Mouse (Mus musculus): Measurements from ENCODE around the gene B3gat3. TPM values are rescaled to one million over a fixed set of nuclear protein-coding genes. Genes with fewer than 3 reads are reported as not detected.
"Not testable (repeated sequence)": the region's sequence is repeated elsewhere in the genome, so short reads cannot be mapped to it uniquely, and the experiment has no call there.

B3gat3 gene
- polyA plus RNA-seq, 1 experiment = 60.1 TPM

GRCm38 (mm10) chr19:8967373-8967743 is 47.2 kb downstream of the B3gat3 start:
- H3K36me3 ChIP-seq (ENCODE audit: control insufficient read depth, insufficient read depth) = peaks cover 74% of the 10 kb centered on the region
- TF ChIP-seq FOSL1 (IDR thresholded peaks at IDR 0.05; ENCODE audit: insufficient read depth, low read length, poor library complexity, severe bottlenecking) = no peak
- no peak for TF ChIP-seq MYOD1 (IDR thresholded peaks at IDR 0.05; ENCODE audit: control insufficient read depth, insufficient read length, low read depth)
- no peak for TF ChIP-seq MYOG (IDR thresholded peaks at IDR 0.05; ENCODE audit: control insufficient read depth, extremely low read depth, insufficient read length)
- TF ChIP-seq CTCF (IDR thresholded peaks at IDR 0.05; ENCODE audit: control insufficient read depth, insufficient read depth, insufficient read length) = no peak
- H3K27me3 ChIP-seq (ENCODE audit: control insufficient read depth, insufficient read depth, insufficient read length) = no peaks in the 10 kb centered on the region
- peak overlapping the region; percentile 84 for H3ac ChIP-seq (ENCODE audit: control insufficient read depth, insufficient read length, low read depth)
- H3K79me3 ChIP-seq (ENCODE audit: low read depth) = peaks cover 54% of the 10 kb centered on the region
- peaks cover 62% of the 10 kb centered on the region for H3K79me2 ChIP-seq (ENCODE audit: control insufficient read depth, insufficient read depth)
- peak overlapping the region; percentile 68 for H3K4me3 ChIP-seq (ENCODE audit: insufficient read depth, poor library complexity, severe bottlenecking)

GRCm38 (mm10) chr19:8967893-8968292 is 47.7 kb downstream of the B3gat3 start:
- Histone ChIP-seq H3K36me3 (ENCODE audit: control insufficient read depth, insufficient read depth) (peaks cover 74% of the 10 kb centered on the region), H3K27me3 (ENCODE audit: control insufficient read depth, insufficient read depth, insufficient read length) (no peaks in the 10 kb centered on the region), H3ac (ENCODE audit: control insufficient read depth, insufficient read length, low read depth) (peak overlapping the region; percentile 84), H3K4me3 (ENCODE audit: insufficient read depth, poor library complexity, severe bottlenecking) (peak overlapping the region; percentile 68), H3K79me2 (ENCODE audit: control insufficient read depth, insufficient read depth) (peaks cover 67% of the 10 kb centered on the region), H3K79me3 (ENCODE audit: low read depth) (peaks cover 56% of the 10 kb centered on the region)
- TF ChIP-seq MAX (IDR thresholded peaks at IDR 0.05) (no peak), FOSL1 (IDR thresholded peaks at IDR 0.05; ENCODE audit: insufficient read depth, low read length, poor library complexity, severe bottlenecking) (no peak), CEBPB (IDR thresholded peaks at IDR 0.05; ENCODE audit: low read depth) (no peak), CTCF (IDR thresholded peaks at IDR 0.05; ENCODE audit: control insufficient read depth, insufficient read depth, insufficient read length) (no peak), MYOG (IDR thresholded peaks at IDR 0.05; ENCODE audit: control insufficient read depth, extremely low read depth, insufficient read length) (no peak), USF1 (IDR thresholded peaks at IDR 0.05; ENCODE audit: low read depth) (no peak), MYOD1 (IDR thresholded peaks at IDR 0.05; ENCODE audit: control insufficient read depth, insufficient read length, low read depth) (no peak)

GRCm38 (mm10) chr19:8972491-8972890 is 52.3 kb downstream of the B3gat3 start:
- not testable (repeated sequence) for H3K4me3 ChIP-seq (ENCODE audit: insufficient read depth, poor library complexity, severe bottlenecking)
- Histone ChIP-seq H3K79me2 (ENCODE audit: control insufficient read depth, insufficient read depth) (peaks cover 100% of the 10 kb centered on the region), H3K36me3 (ENCODE audit: control insufficient read depth, insufficient read depth) (peaks cover 92% of the 10 kb centered on the region)

GRCm38 (mm10) chr19:8974638-8975037 is 54.5 kb downstream of the B3gat3 start:
- TF ChIP-seq CEBPB (IDR thresholded peaks at IDR 0.05; ENCODE audit: low read depth) (no peak), CTCF (IDR thresholded peaks at IDR 0.05; ENCODE audit: control insufficient read depth, insufficient read depth, insufficient read length) (no peak), MYOG (IDR thresholded peaks at IDR 0.05; ENCODE audit: control insufficient read depth, extremely low read depth, insufficient read length) (no peak), USF1 (IDR thresholded peaks at IDR 0.05; ENCODE audit: low read depth) (no peak), FOSL1 (IDR thresholded peaks at IDR 0.05; ENCODE audit: insufficient read depth, low read length, poor library complexity, severe bottlenecking) (no peak), MYOD1 (IDR thresholded peaks at IDR 0.05; ENCODE audit: control insufficient read depth, insufficient read length, low read depth) (no peak), MAX (IDR thresholded peaks at IDR 0.05) (no peak)
- no peak overlapping the region for H3ac ChIP-seq (ENCODE audit: control insufficient read depth, insufficient read length, low read depth)
- H3K79me3 ChIP-seq (ENCODE audit: low read depth) = peaks cover 86% of the 10 kb centered on the region
- no peaks in the 10 kb centered on the region for H3K27me3 ChIP-seq (ENCODE audit: control insufficient read depth, insufficient read depth, insufficient read length)
- H3K4me3 ChIP-seq (ENCODE audit: insufficient read depth, poor library complexity, severe bottlenecking) = no peak overlapping the region
- H3K36me3 ChIP-seq (ENCODE audit: control insufficient read depth, insufficient read depth) = peaks cover 100% of the 10 kb centered on the region
- H3K79me2 ChIP-seq (ENCODE audit: control insufficient read depth, insufficient read depth) = peaks cover 100% of the 10 kb centered on the region

More at GRCm38 (mm10) chr19:8972491-8972890, 52.3 kb downstream of the B3gat3 start:
- not testable (repeated sequence) for H3K27me3 ChIP-seq (ENCODE audit: control insufficient read depth, insufficient read depth, insufficient read length); H3ac ChIP-seq (ENCODE audit: control insufficient read depth, insufficient read length, low read depth)
- peaks cover 95% of the 10 kb centered on the region for H3K79me3 ChIP-seq (ENCODE audit: low read depth)

GRCm38 (mm10) chr19:8975491-8975890 is 55.3 kb downstream of the B3gat3 start:
- Histone ChIP-seq H3K79me2 (ENCODE audit: control insufficient read depth, insufficient read depth) (peaks cover 98% of the 10 kb centered on the region), H3K36me3 (ENCODE audit: control insufficient read depth, insufficient read depth) (peaks cover 100% of the 10 kb centered on the region), H3K79me3 (ENCODE audit: low read depth) (peaks cover 78% of the 10 kb centered on the region), H3K4me3 (ENCODE audit: insufficient read depth, poor library complexity, severe bottlenecking) (no peak overlapping the region), H3K27me3 (ENCODE audit: control insufficient read depth, insufficient read depth, insufficient read length) (no peaks in the 10 kb centered on the region), H3ac (ENCODE audit: control insufficient read depth, insufficient read length, low read depth) (no peak overlapping the region)
- no peak for TF ChIP-seq CTCF (IDR thresholded peaks at IDR 0.05; ENCODE audit: control insufficient read depth, insufficient read depth, insufficient read length)
- no peak for TF ChIP-seq MAX (IDR thresholded peaks at IDR 0.05)
- TF ChIP-seq MYOD1 (IDR thresholded peaks at IDR 0.05; ENCODE audit: control insufficient read depth, insufficient read length, low read depth) = no peak
- TF ChIP-seq CEBPB (IDR thresholded peaks at IDR 0.05; ENCODE audit: low read depth) = no peak
- no peak for TF ChIP-seq USF1 (IDR thresholded peaks at IDR 0.05; ENCODE audit: low read depth)
- TF ChIP-seq FOSL1 (IDR thresholded peaks at IDR 0.05; ENCODE audit: insufficient read depth, low read length, poor library complexity, severe bottlenecking) = no peak
- no peak for TF ChIP-seq MYOG (IDR thresholded peaks at IDR 0.05; ENCODE audit: control insufficient read depth, extremely low read depth, insufficient read length)

- Histone ChIP-seq H3K79me2 (ENCODE audit: control insufficient read depth, insufficient read depth) (peaks cover 91% of the 10 kb centered on the region), H3K36me3 (ENCODE audit: control insufficient read depth, insufficient read depth) (peaks cover 98% of the 10 kb centered on the region), H3ac (ENCODE audit: control insufficient read depth, insufficient read length, low read depth) (no peak overlapping the region), H3K27me3 (ENCODE audit: control insufficient read depth, insufficient read depth, insufficient read length) (no peaks in the 10 kb centered on the region), H3K79me3 (ENCODE audit: low read depth) (peaks cover 68% of the 10 kb centered on the region), H3K4me3 (ENCODE audit: insufficient read depth, poor library complexity, severe bottlenecking) (no peak overlapping the region)
- TF ChIP-seq USF1 (IDR thresholded peaks at IDR 0.05; ENCODE audit: low read depth) = no peak
- peak; percentile 38 for TF ChIP-seq CTCF (IDR thresholded peaks at IDR 0.05; ENCODE audit: control insufficient read depth, insufficient read depth, insufficient read length)
These were observed 56.4 kb downstream of the B3gat3 start for GRCm38 (mm10) chr19:8976535-8976934.

Small RNA genes lying within 50 kb of the gene (microRNA-seq; reads per million reads assigned to microRNA genes)
- gene Mir5136 (ENCODE audit: borderline microRNAs expressed) = not detected

Other genes starting within 250 kb of the B3gat3 start
- gene Slc3a2, start 197.0 kb upstream of the B3gat3 start, polyA plus RNA-seq (2012; fragmentation: generic; extraction: Trizol) = 207 TPM
- gene Wdr74, start 184.5 kb upstream of the B3gat3 start, polyA plus RNA-seq (2012; fragmentation: generic; extraction: Trizol) = 116 TPM
- gene 1700092M07Rik, start 179.7 kb upstream of the B3gat3 start, polyA plus RNA-seq (2012; fragmentation: generic; extraction: Trizol) = 1.7 TPM
- gene Stx5a, start 179.0 kb upstream of the B3gat3 start, polyA plus RNA-seq (2012; fragmentation: generic; extraction: Trizol) = 32.9 TPM
- 78.5 TPM for gene Nxf1, start 163.3 kb upstream of the B3gat3 start, polyA plus RNA-seq (2012; fragmentation: generic; extraction: Trizol)
- 58.2 TPM for gene Tmem223, start 149.4 kb upstream of the B3gat3 start, polyA plus RNA-seq (2012; fragmentation: generic; extraction: Trizol)
- gene Tmem179b, start 145.9 kb upstream of the B3gat3 start, polyA plus RNA-seq (2012; fragmentation: generic; extraction: Trizol) = 28.7 TPM
- gene Taf6l, start 134.0 kb upstream of the B3gat3 start, polyA plus RNA-seq (2012; fragmentation: generic; extraction: Trizol) = 28.5 TPM
- 178 TPM for gene Polr2g, start 121.8 kb upstream of the B3gat3 start, polyA plus RNA-seq (2012; fragmentation: generic; extraction: Trizol)
- 3.6 TPM for gene Zbtb3, start 117.8 kb upstream of the B3gat3 start, polyA plus RNA-seq (2012; fragmentation: generic; extraction: Trizol)
- 17.7 TPM for gene Ttc9c, start 101.0 kb upstream of the B3gat3 start, polyA plus RNA-seq (2012; fragmentation: generic; extraction: Trizol)
- gene Hnrnpul2, start 100.4 kb upstream of the B3gat3 start, polyA plus RNA-seq (2012; fragmentation: generic; extraction: Trizol) = 45.5 TPM
- gene AC129217.1, start 90.6 kb upstream of the B3gat3 start, polyA plus RNA-seq (2012; fragmentation: generic; extraction: Trizol) = 0.54 TPM
- gene Bscl2, start 82.9 kb upstream of the B3gat3 start, polyA plus RNA-seq (2012; fragmentation: generic; extraction: Trizol) = 5.4 TPM
- 0.20 TPM for gene Gng3, start 81.2 kb upstream of the B3gat3 start, polyA plus RNA-seq (2012; fragmentation: generic; extraction: Trizol)
- gene Lrrn4cl, start 69.6 kb upstream of the B3gat3 start, polyA plus RNA-seq (2012; fragmentation: generic; extraction: Trizol) = 0.25 TPM
- gene Ubxn1, start 48.9 kb upstream of the B3gat3 start, polyA plus RNA-seq (2012; fragmentation: generic; extraction: Trizol) = 169 TPM
- 34.4 TPM for gene Uqcc3, start 39.5 kb upstream of the B3gat3 start, polyA plus RNA-seq (2012; fragmentation: generic; extraction: Trizol)
- 8.6 TPM for gene Lbhd1, start 36.6 kb upstream of the B3gat3 start, polyA plus RNA-seq (2012; fragmentation: generic; extraction: Trizol)
- not detected for gene Gm49403, start 36.4 kb upstream of the B3gat3 start, polyA plus RNA-seq (2012; fragmentation: generic; extraction: Trizol)
- 175 TPM for gene 1810009A15Rik, start 31.5 kb upstream of the B3gat3 start, polyA plus RNA-seq (2012; fragmentation: generic; extraction: Trizol)
- gene Gm49416, start 31.4 kb upstream of the B3gat3 start, polyA plus RNA-seq (2012; fragmentation: generic; extraction: Trizol) = 0.61 TPM
- 48.0 TPM for gene Ints5, start 27.4 kb upstream of the B3gat3 start, polyA plus RNA-seq (2012; fragmentation: generic; extraction: Trizol)
- gene Ganab, start 22.3 kb upstream of the B3gat3 start, polyA plus RNA-seq (2012; fragmentation: generic; extraction: Trizol) = 117 TPM
- gene Rom1, start 9.0 kb downstream of the B3gat3 start, polyA plus RNA-seq (2012; fragmentation: generic; extraction: Trizol) = 10.4 TPM
- gene Eml3, start 9.2 kb downstream of the B3gat3 start, polyA plus RNA-seq (2012; fragmentation: generic; extraction: Trizol) = 28.7 TPM
- gene Mta2, start 21.5 kb downstream of the B3gat3 start, polyA plus RNA-seq (2012; fragmentation: generic; extraction: Trizol) = 109 TPM
- 24.2 TPM for gene Tut1, start 33.5 kb downstream of the B3gat3 start, polyA plus RNA-seq (2012; fragmentation: generic; extraction: Trizol)
- 1,028 TPM for gene Eef1g, start 46.7 kb downstream of the B3gat3 start, polyA plus RNA-seq (2012; fragmentation: generic; extraction: Trizol)
- gene Ahnak, start 68.9 kb downstream of the B3gat3 start, polyA plus RNA-seq (2012; fragmentation: generic; extraction: Trizol) = 86.8 TPM
- gene Scgb1a1, start 167.6 kb downstream of the B3gat3 start, polyA plus RNA-seq (2012; fragmentation: generic; extraction: Trizol) = not detected
- gene Asrgl1, start 215.3 kb downstream of the B3gat3 start, polyA plus RNA-seq (2012; fragmentation: generic; extraction: Trizol) = 4.1 TPM